Mouse (Mus musculus): ENCODE data around the gene C1ql1. TPM values are rescaled to one million over a fixed set of nuclear protein-coding genes. Genes with fewer than 3 reads are reported as not detected.
A peak's percentile ranks its signal among the peaks of the same experiment; 100 is the strongest.

C1ql1 gene
- polyA plus RNA-seq, 1 experiment from 2014 or later = 3.9 TPM

- no peaks in the 10 kb centered on the region for H3K9me3 ChIP-seq (ENCODE audit: control insufficient read depth, low read length)
- no peak overlapping the region for H3K4me2 ChIP-seq (ENCODE audit: low read depth, low read length, severe bottlenecking)
- H3K9ac ChIP-seq (ENCODE audit: low read length) = 0 out of 2 replicates have a peak overlapping the region, but pooled peaks have one; percentile 20
- no peaks in the 10 kb centered on the region for H3K36me3 ChIP-seq (ENCODE audit: control insufficient read depth, insufficient read depth, low read length)
- H3K4me3 ChIP-seq (ENCODE audit: low read depth, low read length) = no peak overlapping the region
- peaks cover under 1% of the 10 kb centered on the region; the same call in 1 of the 2 replicates for H3K27me3 ChIP-seq (ENCODE audit: control insufficient read depth, insufficient read depth, low read length)
- H3K27ac ChIP-seq (ENCODE audit: low read depth, low read length) = no peak overlapping the region
- 29% methylated on average over 6 of the region's 6 CpGs for WGBS
- DNase-seq (ENCODE audit: low spot score) = no peak
- H3K4me1 ChIP-seq (replicated peaks; ENCODE audit: control insufficient read depth, insufficient read depth, low read length) = peaks cover 11% of the 10 kb centered on the region
- ATAC-seq (replicated peaks; ENCODE audit: low FRiP score) = peak; percentile 58
Measured at GRCm38 (mm10) chr11:102952922-102953321, 6.4 kb upstream of the C1ql1 start.

DNA sequence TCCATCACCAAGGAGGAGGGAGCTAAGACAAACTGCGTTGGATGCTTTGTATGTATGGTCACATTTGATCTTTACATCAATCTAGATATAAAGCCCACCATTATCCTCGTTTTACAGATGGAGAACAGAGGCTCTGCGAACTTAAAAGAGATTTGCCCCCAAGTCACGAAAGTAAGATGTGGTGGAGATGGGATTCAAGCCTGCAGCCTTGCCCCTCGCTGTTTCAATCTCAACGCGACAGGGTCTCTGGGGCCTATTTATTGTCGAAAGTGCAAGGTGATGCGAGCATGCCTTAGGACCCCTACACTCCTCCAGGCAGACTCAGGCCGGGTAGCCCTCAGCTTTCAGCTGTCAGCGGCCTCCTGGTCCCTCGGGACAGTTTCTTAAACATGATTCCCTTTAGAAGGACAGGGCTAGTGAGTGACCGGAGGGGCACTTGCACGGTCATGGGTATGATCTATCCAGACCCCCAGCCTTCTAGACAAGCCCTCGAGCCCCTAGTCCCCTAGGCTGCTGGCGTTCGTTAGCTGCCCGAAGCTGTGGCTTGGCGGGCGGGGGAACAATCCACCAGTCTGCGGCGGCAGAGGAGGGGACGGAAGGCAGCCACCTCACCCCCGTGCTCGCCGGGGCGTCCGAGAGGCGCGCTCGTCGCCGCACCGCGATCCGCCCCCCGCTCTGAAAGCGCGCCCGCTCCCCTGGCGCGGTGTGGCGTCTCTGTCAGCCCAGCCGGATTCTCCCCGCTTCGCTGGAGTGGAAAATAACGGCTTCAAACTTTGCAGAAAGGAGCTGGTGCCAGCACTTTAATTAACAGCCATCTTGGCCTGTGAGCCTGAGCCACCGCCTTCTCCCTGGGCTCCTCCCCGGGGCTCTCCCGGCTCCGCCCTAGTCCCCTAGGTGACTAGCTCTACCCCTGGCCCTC lies 1.8 kb upstream of the C1ql1 start:
- Histone ChIP-seq H3K36me3 (ENCODE audit: control insufficient read depth, insufficient read depth, low read length) (no peaks in the 10 kb centered on the region), H3K27me3 (ENCODE audit: control insufficient read depth, insufficient read depth, low read length) (peaks cover 39% of the 10 kb centered on the region), H3K9me3 (ENCODE audit: control insufficient read depth, low read length) (no peaks in the 10 kb centered on the region), H3K4me1 (replicated peaks; ENCODE audit: control insufficient read depth, insufficient read depth, low read length) (peaks cover 29% of the 10 kb centered on the region), H3K27ac (ENCODE audit: low read depth, low read length) (0 out of 2 replicates have a peak overlapping the region, but pooled peaks have one; percentile 32), H3K9ac (ENCODE audit: low read length) (peak overlapping the region; percentile 56), H3K4me3 (ENCODE audit: low read depth, low read length) (peak overlapping the region; percentile 42), H3K4me2 (ENCODE audit: low read depth, low read length, severe bottlenecking) (peak overlapping the region; percentile 78)
- no peak for ATAC-seq (replicated peaks; ENCODE audit: low FRiP score)
- peak; percentile 73 for DNase-seq (ENCODE audit: low spot score)
- 1% methylated on average over 51 of the region's 51 CpGs for WGBS

GRCm38 (mm10) chr11:102946992-102947343 lies 480 bp upstream of the C1ql1 start:
- H3K4me2 ChIP-seq (ENCODE audit: low read depth, low read length, severe bottlenecking) = peak overlapping the region; percentile 56
- no peaks in the 10 kb centered on the region for H3K36me3 ChIP-seq (ENCODE audit: control insufficient read depth, insufficient read depth, low read length)
- peaks cover 26% of the 10 kb centered on the region for H3K4me1 ChIP-seq (replicated peaks; ENCODE audit: control insufficient read depth, insufficient read depth, low read length)
- H3K27ac ChIP-seq (ENCODE audit: low read depth, low read length) = no peak overlapping the region
- peaks cover 39% of the 10 kb centered on the region for H3K27me3 ChIP-seq (ENCODE audit: control insufficient read depth, insufficient read depth, low read length)
- DNase-seq (ENCODE audit: low spot score) (no peak), ATAC-seq (replicated peaks; ENCODE audit: low FRiP score) (no peak)
- no peak overlapping the region for H3K9ac ChIP-seq (ENCODE audit: low read length)
- 3% methylated on average over 8 of the region's 8 CpGs for WGBS
- H3K9me3 ChIP-seq (ENCODE audit: control insufficient read depth, low read length) = no peaks in the 10 kb centered on the region
- peak overlapping the region; percentile 31; the same call in 1 of the 2 replicates for H3K4me3 ChIP-seq (ENCODE audit: low read depth, low read length)

DNA sequence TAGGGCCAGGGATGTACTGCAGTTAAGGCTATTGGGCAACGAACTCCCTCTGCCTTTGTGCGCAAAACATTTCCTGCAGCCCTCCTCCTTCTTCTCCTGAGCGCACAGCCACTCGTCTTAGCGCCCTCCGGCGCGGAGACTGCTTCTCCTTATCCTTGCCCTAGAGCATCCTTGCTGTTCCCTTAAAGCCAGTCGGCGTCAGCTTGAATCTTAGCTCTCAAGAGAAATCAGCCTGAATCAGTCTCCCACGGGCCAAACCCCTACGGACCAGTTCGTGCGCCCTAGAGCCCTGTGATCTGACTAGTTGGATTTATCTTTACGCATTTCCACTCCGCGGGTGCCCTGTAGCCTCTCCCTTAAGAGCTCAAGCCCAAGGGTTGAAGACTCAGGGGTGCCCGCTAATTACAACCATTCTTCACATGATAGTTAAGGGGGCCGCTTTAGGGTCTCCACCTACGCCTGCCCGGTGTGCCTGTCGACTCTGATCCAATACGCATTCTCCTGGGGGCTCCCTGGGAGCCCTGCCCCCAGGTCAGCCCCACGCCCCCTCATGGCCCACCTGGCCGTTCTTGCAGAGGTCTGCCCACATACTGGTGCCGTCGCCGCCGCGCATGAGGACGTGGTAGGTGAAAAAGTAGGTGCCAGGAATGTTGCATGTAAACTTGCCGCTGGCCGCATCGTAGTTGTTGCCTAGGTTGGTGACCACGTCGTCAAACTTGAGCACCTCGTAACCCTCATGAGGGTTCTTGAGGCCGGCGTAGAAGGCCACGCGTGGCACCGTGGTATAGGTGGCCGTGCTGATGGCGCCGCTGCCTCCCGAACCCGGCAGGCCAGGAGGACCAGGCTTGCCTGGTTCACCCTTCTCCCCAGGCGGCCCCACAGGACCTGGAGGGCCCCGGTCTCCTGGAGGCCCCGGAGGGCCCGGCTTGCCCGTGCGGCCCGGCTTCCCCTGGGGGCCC lies 903 bp downstream of the C1ql1 start:
- Histone ChIP-seq H3K9ac (ENCODE audit: low read length) (peak overlapping the region; percentile 55), H3K4me1 (replicated peaks; ENCODE audit: control insufficient read depth, insufficient read depth, low read length) (peaks cover 26% of the 10 kb centered on the region), H3K27ac (ENCODE audit: low read depth, low read length) (no peak overlapping the region), H3K36me3 (ENCODE audit: control insufficient read depth, insufficient read depth, low read length) (no peaks in the 10 kb centered on the region), H3K27me3 (ENCODE audit: control insufficient read depth, insufficient read depth, low read length) (peaks cover 39% of the 10 kb centered on the region), H3K9me3 (ENCODE audit: control insufficient read depth, low read length) (no peaks in the 10 kb centered on the region), H3K4me3 (ENCODE audit: low read depth, low read length) (peak overlapping the region; percentile 31), H3K4me2 (ENCODE audit: low read depth, low read length, severe bottlenecking) (peak overlapping the region; percentile 56)
- ATAC-seq (replicated peaks; ENCODE audit: low FRiP score) = no peak
- 1% methylated on average over 51 of the region's 54 CpGs for WGBS
- DNase-seq (ENCODE audit: low spot score) = peak; percentile 65

- no peak overlapping the region for H3K4me2 ChIP-seq (ENCODE audit: low read depth, low read length, severe bottlenecking)
- DNase-seq (ENCODE audit: low spot score) (no peak), ATAC-seq (replicated peaks; ENCODE audit: low FRiP score) (no peak)
- no peak overlapping the region for H3K9ac ChIP-seq (ENCODE audit: low read length)
- H3K27ac ChIP-seq (ENCODE audit: low read depth, low read length) = no peak overlapping the region
- 71% methylated on average over 6 of the region's 6 CpGs for WGBS
- peaks cover 27% of the 10 kb centered on the region for H3K27me3 ChIP-seq (ENCODE audit: control insufficient read depth, insufficient read depth, low read length)
- H3K36me3 ChIP-seq (ENCODE audit: control insufficient read depth, insufficient read depth, low read length) = no peaks in the 10 kb centered on the region
- H3K4me1 ChIP-seq (replicated peaks; ENCODE audit: control insufficient read depth, insufficient read depth, low read length) = peaks cover 13% of the 10 kb centered on the region
- H3K9me3 ChIP-seq (ENCODE audit: control insufficient read depth, low read length) = no peaks in the 10 kb centered on the region
- no peak overlapping the region for H3K4me3 ChIP-seq (ENCODE audit: low read depth, low read length)
Measured at GRCm38 (mm10) chr11:102941236-102941635, 5.3 kb downstream of the C1ql1 start.

GRCm38 (mm10) chr11:102939024-102939675 lies 7.3 kb downstream of the C1ql1 start:
- H3K36me3 ChIP-seq (ENCODE audit: control insufficient read depth, insufficient read depth, low read length) = no peaks in the 10 kb centered on the region
- no peaks in the 10 kb centered on the region for H3K9me3 ChIP-seq (ENCODE audit: control insufficient read depth, low read length)
- H3K4me3 ChIP-seq (ENCODE audit: low read depth, low read length) = no peak overlapping the region
- 51% methylated on average over 13 of the region's 13 CpGs for WGBS
- peaks cover 4% of the 10 kb centered on the region; the same call in 1 of the 2 replicates for H3K4me1 ChIP-seq (replicated peaks; ENCODE audit: control insufficient read depth, insufficient read depth, low read length)
- no peak overlapping the region for H3K9ac ChIP-seq (ENCODE audit: low read length)
- no peak overlapping the region for H3K27ac ChIP-seq (ENCODE audit: low read depth, low read length)
- DNase-seq (ENCODE audit: low spot score) (no peak), ATAC-seq (replicated peaks; ENCODE audit: low FRiP score) (no peak)
- H3K27me3 ChIP-seq (ENCODE audit: control insufficient read depth, insufficient read depth, low read length) = peaks cover 6% of the 10 kb centered on the region
- no peak overlapping the region for H3K4me2 ChIP-seq (ENCODE audit: low read depth, low read length, severe bottlenecking)

DNA sequence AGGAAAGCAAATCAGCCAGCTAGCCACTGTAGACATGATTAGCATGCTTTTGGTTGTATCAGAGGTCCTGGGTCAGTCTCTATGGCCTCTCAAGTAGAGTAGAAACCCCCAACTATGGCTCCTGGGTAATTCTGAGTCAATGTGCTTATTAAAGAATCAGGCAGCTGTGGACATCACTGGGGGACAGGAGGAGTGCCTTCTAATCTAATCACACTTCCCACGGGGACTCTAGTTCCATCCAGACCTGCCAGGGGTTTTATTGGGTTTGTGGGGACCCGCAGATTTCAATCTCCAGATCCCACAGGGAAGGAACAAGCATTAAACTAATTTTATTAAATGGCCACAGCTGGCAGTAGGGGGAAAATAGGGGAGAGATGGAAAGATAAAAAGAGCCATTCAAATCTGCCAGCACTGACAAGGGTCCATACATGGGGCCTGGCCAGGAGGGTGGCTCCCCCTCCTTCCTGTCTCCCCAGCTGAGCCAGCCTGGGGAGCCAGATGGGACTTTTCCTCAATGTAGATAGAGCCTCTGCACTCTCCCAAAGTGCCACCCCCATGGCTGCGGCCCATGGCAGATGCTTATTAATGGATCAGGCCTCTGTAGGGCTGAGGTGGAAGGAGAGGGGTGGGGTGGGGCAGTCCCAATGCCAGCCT lies 8.8 kb downstream of the C1ql1 start:
- DNase-seq (ENCODE audit: low spot score) (no peak), ATAC-seq (replicated peaks; ENCODE audit: low FRiP score) (no peak)
- H3K4me3 ChIP-seq (ENCODE audit: low read depth, low read length) = no peak overlapping the region
- peaks cover 4% of the 10 kb centered on the region; the same call in 1 of the 2 replicates for H3K4me1 ChIP-seq (replicated peaks; ENCODE audit: control insufficient read depth, insufficient read depth, low read length)
- H3K36me3 ChIP-seq (ENCODE audit: control insufficient read depth, insufficient read depth, low read length) = no peaks in the 10 kb centered on the region
- no peak overlapping the region for H3K9ac ChIP-seq (ENCODE audit: low read length)
- 78% methylated on average over 3 of the region's 3 CpGs for WGBS
- H3K9me3 ChIP-seq (ENCODE audit: control insufficient read depth, low read length) = no peaks in the 10 kb centered on the region
- no peak overlapping the region for H3K27ac ChIP-seq (ENCODE audit: low read depth, low read length)
- H3K27me3 ChIP-seq (ENCODE audit: control insufficient read depth, insufficient read depth, low read length) = no peaks in the 10 kb centered on the region; the same call in 1 of the 2 replicates
- no peak overlapping the region for H3K4me2 ChIP-seq (ENCODE audit: low read depth, low read length, severe bottlenecking)
